Mouse (Mus musculus) heart, adult 11 months (tissue): ENCODE measurements around the gene Adamts1.

ENCODE experiments used
- DNase-seq: peaks from one replicate; pipeline ENCODE4 v3.0.0; 2022

Adamts1 gene

DNA sequence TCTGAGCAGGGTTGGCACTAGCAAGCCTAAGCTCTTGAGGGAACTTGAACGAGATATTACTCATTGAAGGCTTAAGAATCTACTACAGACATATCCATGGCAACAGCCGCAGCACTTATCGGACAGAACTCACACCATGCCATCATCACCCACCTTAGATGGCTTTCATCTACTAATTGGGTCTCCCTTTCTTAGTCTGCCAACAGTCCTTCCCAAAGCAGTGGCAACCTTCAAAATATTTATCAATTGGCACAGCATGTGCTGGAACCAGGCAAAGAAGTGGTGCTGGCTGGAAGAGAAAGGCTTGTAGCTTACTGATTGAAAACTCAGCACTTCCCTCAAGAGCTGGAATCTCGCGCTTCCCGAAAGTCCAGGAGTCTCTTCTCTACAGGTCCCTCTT lies 37.7 kb downstream of the Adamts1 start:
- peak; percentile 90 for DNase-seq

DNA sequence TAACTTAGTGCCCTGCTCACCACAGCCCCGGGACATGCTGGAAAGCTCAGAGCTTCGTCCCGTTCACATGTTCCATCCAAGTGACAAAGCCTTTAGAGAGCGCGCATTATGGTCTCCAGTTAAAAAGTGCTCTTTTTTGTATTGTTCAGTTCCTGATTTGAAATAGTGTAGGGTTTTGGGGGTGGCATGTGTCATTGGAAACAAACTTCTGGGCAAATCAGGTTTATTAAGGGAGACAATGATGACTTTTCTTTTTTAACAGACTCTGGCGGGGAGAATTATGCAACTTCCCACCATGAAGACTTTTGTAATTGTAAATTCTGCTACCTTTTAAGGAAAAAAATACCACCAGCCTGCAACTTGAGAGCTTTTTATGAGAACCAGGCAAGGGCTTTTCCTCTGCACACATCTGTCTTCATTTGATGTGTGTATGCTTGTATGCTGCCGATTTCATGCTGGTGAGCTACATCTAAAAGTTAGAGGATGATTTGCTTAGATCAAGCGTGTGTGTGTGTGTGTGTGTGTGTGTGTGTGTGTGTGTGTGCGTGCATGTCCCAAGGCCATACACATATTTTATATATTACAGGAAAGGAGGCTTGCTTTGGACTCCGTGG lies 40.8 kb downstream of the Adamts1 start:
- DNase-seq = no peak

DNA sequence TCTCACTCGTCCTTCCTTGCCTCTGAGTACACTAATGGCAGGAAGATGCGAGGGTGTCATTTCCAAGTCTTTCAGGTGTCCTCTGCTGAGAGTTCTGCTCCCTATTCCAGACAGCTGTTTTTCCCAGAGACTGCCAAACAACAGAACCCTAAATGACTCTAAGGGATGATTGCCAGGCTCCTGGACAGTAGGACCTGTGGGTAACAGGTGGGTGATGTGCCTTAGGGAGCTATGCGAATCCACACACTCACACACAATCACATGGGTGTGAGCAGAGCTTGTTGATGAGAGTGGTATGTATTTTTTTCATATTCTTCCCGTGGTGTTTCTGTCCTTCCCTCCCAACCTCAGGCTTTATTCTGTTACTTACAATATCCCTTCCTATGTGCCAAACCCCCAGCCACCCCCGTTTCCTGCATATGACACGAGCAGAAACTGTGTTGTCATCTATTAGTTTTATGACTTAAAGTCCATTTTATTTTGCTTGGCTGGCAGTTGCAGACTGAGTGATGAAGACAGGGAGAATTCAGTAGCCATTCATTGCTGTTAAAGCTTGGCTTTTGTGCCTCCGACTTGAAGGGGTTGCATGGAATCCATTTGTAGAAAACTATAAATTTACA lies 41.8 kb downstream of the Adamts1 start:
- peak; percentile 73 for DNase-seq

DNA sequence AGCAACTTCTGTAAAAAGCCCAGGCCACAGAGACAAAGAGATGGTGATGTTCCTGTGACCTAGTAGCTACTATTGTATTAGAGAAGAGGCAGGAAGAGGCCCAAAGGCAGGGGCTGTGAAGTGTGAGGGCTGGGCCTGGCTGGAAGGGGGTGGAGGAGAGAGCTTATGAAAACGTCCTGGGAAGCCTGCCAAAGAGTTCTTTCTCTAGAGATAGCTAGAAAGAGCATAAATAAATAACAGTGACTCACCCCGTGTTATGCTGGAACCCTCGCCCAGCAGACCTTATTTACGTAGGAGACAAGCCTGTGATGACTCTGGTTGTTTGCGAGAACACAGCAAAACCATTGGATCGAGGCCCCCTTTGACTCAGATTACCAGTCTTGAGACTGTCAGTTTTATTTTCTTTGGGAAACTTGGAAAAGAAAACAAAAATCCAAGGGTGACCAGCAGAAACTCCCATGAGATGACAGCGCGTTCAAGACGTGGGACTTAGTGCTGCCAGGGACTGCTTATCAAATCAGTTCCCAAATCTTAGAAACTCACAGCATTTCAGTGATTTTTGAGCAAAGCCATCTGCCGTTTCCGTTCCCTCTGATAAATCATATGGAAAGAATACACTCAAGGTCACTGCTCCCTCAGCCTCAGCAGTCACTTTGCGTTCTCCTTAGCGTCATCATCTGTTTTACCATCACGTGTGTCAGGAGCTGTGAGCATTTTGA lies 46.7 kb downstream of the Adamts1 start:
- DNase-seq = peak; percentile 99

DNA sequence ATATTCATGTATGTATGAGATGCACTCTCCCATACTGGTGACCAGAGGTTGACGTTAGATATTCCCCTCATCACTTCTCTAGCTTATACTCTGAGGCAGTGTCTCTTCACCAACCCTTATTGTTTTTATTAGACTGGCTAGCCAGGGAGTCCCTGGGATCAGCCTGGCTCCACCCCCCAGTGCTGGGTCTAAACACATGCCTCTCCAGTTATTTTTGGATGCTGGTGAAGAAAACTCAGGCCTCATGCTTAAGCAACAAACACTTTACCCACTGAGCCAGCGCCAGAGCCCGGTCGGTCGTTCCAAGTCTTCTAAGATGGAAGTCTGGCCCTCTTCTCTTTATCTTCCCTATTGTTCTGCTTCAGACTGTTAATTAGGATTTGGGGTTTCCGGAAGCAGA lies 53.6 kb downstream of the Adamts1 start:
- DNase-seq = peak; percentile 97

DNA sequence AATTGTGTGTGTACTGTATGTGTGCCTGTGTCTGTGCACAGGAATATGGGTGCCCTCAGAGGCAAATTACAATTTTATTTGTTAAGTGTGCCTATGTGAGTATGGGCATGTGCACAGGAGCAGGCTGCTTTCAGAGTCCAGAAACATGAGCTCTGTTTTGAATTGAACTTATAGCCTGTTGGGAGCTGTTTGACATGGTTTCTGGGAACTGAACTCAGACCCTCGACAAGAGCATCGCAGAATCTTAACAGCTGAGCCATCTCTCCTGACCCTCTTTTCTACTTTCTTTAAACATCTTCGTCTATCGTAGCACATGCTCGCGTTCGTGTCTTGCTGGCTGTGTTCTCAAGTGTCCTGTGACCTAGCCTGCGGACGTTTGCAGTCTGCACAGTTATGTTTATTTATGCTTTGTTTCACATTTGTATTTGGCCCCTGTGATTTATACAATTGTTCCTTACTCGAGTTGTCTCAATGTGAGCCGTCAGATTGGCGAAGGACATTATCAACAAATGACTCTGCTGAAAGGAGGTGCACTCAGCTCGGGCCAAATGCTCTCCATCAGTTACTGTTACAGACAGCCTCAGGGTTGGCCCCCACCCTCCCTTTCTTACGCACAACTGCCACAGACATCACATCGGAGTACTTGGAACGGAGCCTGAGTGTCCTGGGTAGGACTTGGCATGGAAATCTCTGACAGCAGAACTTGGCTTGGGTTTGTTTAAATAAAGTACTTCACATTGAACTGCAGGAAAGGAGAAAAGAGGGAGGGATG lies 55.1 kb downstream of the Adamts1 start:
- peak; percentile 99 for DNase-seq

DNA sequence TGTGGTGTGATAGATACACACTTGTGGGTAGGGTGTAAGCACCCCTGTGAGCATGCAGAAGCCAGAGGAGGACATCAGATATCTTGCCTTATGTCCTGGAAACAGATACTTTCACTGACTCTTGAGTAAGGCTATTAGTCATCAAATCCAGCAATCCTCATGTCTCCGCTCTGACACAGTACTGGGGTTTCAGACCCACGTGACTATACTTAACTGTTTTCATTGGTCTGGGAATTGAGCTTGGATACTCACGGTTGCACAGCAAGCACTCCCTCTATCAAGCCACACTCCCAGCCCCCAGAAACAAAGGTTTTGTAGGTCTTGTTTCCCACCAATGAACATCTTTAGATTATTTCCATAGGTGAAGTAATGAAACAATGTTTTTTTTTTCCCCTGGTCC lies 56.5 kb downstream of the Adamts1 start:
- no peak for DNase-seq
